ENCODE assay signal across 24 mouse cellular contexts in genomic region chr14:46277832-46278611, GRCm38 (mm10).
DNase-seq lines count a peak whose midpoint lies in the region; ATAC-seq and TF ChIP-seq lines count a peak whose summit lies in the region.
"Had no signal": no experiment of that assay in that cellular context is flagged by ENCODE, and none has a peak within 500 bp of the region (broad histone marks: within the 10 kb centered on the region; RNA-seq: fewer than 3 reads in every experiment).

No protein-coding gene starts in this region.

- no peak overlapping the region; the same call in 1 of the 2 replicates for H3K27ac ChIP-seq in liver, adult 2 months (replicated peaks; ENCODE audit: insufficient read depth, low read depth, low read length)
- no peak overlapping the region for H3K27ac ChIP-seq in liver, embryonic 11.5 days (ENCODE audit: low read depth, low read length)
- H3K27ac ChIP-seq in intestine, embryonic 15.5 days = no peak overlapping the region
- H3K27ac ChIP-seq in kidney, adult 2 months (ENCODE audit: insufficient read depth, low read depth, low read length) = peak overlapping the region; percentile 96
- H3K27ac ChIP-seq: embryonic facial prominence, embryonic 15.5 days; hindbrain, embryonic 10.5 days; liver, embryonic 15.5 days; macrophage; midbrain, embryonic 10.5 days; stomach, postnatal 0 days had no signal

- peak; percentile 81 for DNase-seq in liver, adult 2 months (ENCODE audit: extremely low read depth, low read depth, low spot score)
- DNase-seq in liver, embryonic 11.5 days (ENCODE audit: low spot score) = no peak
- DNase-seq in kidney, adult 2 months = peak; percentile 93
- DNase-seq in kidney, postnatal 14 days = peak; percentile 62
- DNase-seq in cerebellum, adult 11 months = no peak
- DNase-seq in right cerebral cortex, adult 2 months (ENCODE audit: low spot score in 2 of 2) = no peak
- DNase-seq: adrenal gland, postnatal 25 days; B cell, adult 2 months; cerebellum, adult 9-10 months; gastrocnemius, postnatal 10 days; heart, postnatal 10 days; layer of hippocampus, adult 9-11 months; right cerebral cortex, adult 18-20 months had no signal

- no peaks in the 10 kb centered on the region for H3K36me3 ChIP-seq in liver, adult 2 months (ENCODE audit: control insufficient read depth, insufficient read depth, low read length)
- H3K36me3 ChIP-seq in liver, embryonic 11.5 days (ENCODE audit: control insufficient read depth, insufficient read depth, low read length) = no peaks in the 10 kb centered on the region
- H3K36me3 ChIP-seq in intestine, embryonic 15.5 days = no peaks in the 10 kb centered on the region
- H3K36me3 ChIP-seq in kidney, adult 2 months (ENCODE audit: control insufficient read depth, insufficient read depth, low read length) = no peaks in the 10 kb centered on the region
- H3K36me3 ChIP-seq: embryonic facial prominence, embryonic 15.5 days; heart, embryonic 12.5 days; hindbrain, embryonic 10.5 days; liver, embryonic 15.5 days; midbrain, embryonic 10.5 days had no signal

- H3K9me3 ChIP-seq in liver, embryonic 11.5 days (ENCODE audit: control insufficient read depth, low read length) = no peaks in the 10 kb centered on the region
- H3K9me3 ChIP-seq in intestine, embryonic 15.5 days = no peaks in the 10 kb centered on the region
- H3K9me3 ChIP-seq: embryonic facial prominence, embryonic 15.5 days; heart, embryonic 12.5 days; hindbrain, embryonic 10.5 days; liver, embryonic 15.5 days; midbrain, embryonic 10.5 days had no signal

- no peak for ATAC-seq in liver, embryonic 11.5 days (replicated peaks; ENCODE audit: low FRiP score)
- ATAC-seq in intestine, embryonic 15.5 days = peak; percentile 95
- no peak for ATAC-seq in CD4-positive, CD25-positive, alpha-beta regulatory T cell, adult 4 months
- ATAC-seq: forebrain, embryonic 16.5 days; hindbrain, embryonic 16.5 days had no signal

- H3K4me2 ChIP-seq in liver, embryonic 11.5 days = no peak overlapping the region
- no peak overlapping the region for H3K4me2 ChIP-seq in intestine, embryonic 15.5 days (replicated peaks)
- H3K4me2 ChIP-seq: embryonic facial prominence, embryonic 15.5 days; heart, embryonic 12.5 days; liver, embryonic 15.5 days had no signal

- H3K79me2 ChIP-seq in liver, adult 2 months (ENCODE audit: control insufficient read depth, insufficient read depth, low read length) = no peaks in the 10 kb centered on the region

- no peaks in the 10 kb centered on the region for H3K27me3 ChIP-seq in liver, adult 2 months (ENCODE audit: control insufficient read depth, insufficient read depth, low read length)
- H3K27me3 ChIP-seq in liver, embryonic 11.5 days (replicated peaks; ENCODE audit: control insufficient read depth, insufficient read depth, low read length) = no peaks in the 10 kb centered on the region
- no peaks in the 10 kb centered on the region for H3K27me3 ChIP-seq in intestine, embryonic 15.5 days (replicated peaks)
- H3K27me3 ChIP-seq in kidney, adult 2 months (replicated peaks; ENCODE audit: control insufficient read depth, insufficient read depth, low read length) = no peaks in the 10 kb centered on the region; the same call in 1 of the 2 replicates
- H3K27me3 ChIP-seq: embryonic facial prominence, embryonic 15.5 days; heart, embryonic 12.5 days; liver, embryonic 15.5 days had no signal

- no peak overlapping the region for H3K9ac ChIP-seq in liver, adult 2 months (ENCODE audit: low read depth, low read length)
- H3K9ac ChIP-seq in liver, embryonic 11.5 days (ENCODE audit: low read depth, low read length) = no peak overlapping the region
- H3K9ac ChIP-seq in intestine, embryonic 15.5 days = no peak overlapping the region
- H3K9ac ChIP-seq: embryonic facial prominence, embryonic 15.5 days; heart, embryonic 12.5 days; liver, embryonic 15.5 days had no signal

- peaks cover 9% of the 10 kb centered on the region for H3K4me1 ChIP-seq in liver, adult 2 months (ENCODE audit: control insufficient read depth, insufficient read depth, low read length)
- H3K4me1 ChIP-seq in liver, embryonic 11.5 days (replicated peaks; ENCODE audit: control insufficient read depth, insufficient read depth, low read length) = no peaks in the 10 kb centered on the region
- no peaks in the 10 kb centered on the region for H3K4me1 ChIP-seq in intestine, embryonic 15.5 days (replicated peaks)
- H3K4me1 ChIP-seq in kidney, adult 2 months (ENCODE audit: control insufficient read depth, insufficient read depth, low read length) = peaks cover 16% of the 10 kb centered on the region
- H3K4me1 ChIP-seq: embryonic facial prominence, embryonic 15.5 days; heart, embryonic 12.5 days; hindbrain, embryonic 10.5 days; liver, embryonic 15.5 days; midbrain, embryonic 10.5 days had no signal

- no peak for TF ChIP-seq POLR2A in liver, adult 2 months (IDR thresholded peaks at IDR 0.05; ENCODE audit: extremely low read depth, insufficient read depth, low read length)
- TF ChIP-seq POLR2A in kidney, adult 2 months (IDR thresholded peaks at IDR 0.05; ENCODE audit: low read depth, low read length) = no peak

- no peak for TF ChIP-seq CTCF in liver, adult 2 months (IDR thresholded peaks at IDR 0.05; ENCODE audit: low read depth, low read length)
- TF ChIP-seq CTCF in kidney, adult 2 months (conservative IDR thresholded peaks at IDR 0.05; ENCODE audit: insufficient read depth, insufficient read length, low read depth, low read length) = no peak

- WGBS in liver, adult 2 months = 61% methylated on average over 9 of the region's 9 CpGs
- 83% methylated on average over 9 of the region's 9 CpGs for WGBS in liver, embryonic 11.5 days
- WGBS in intestine, embryonic 15.5 days = 83% methylated on average over 9 of the region's 9 CpGs
- WGBS in kidney, adult 2 months = 68% methylated on average over 9 of the region's 9 CpGs

- H3K4me3 ChIP-seq in liver, adult 2 months (ENCODE audit: insufficient read depth, low read depth, low read length) = no peak overlapping the region
- H3K4me3 ChIP-seq in liver, embryonic 11.5 days (ENCODE audit: low read depth, low read length) = no peak overlapping the region
- no peak overlapping the region for H3K4me3 ChIP-seq in intestine, embryonic 15.5 days (replicated peaks)
- no peak overlapping the region for H3K4me3 ChIP-seq in kidney, adult 2 months (ENCODE audit: insufficient read depth, low read depth, low read length)
- H3K4me3 ChIP-seq: embryonic facial prominence, embryonic 15.5 days; heart, embryonic 12.5 days; hindbrain, embryonic 10.5 days; liver, embryonic 15.5 days; midbrain, embryonic 10.5 days had no signal

Comparison
In these comparisons a context has a peak if more than half of its experiments do, and no peak if none do; other contexts are left out.
1. DNase-seq: peak in liver, adult 2 months (single experiment), kidney, adult 2 months (single experiment) and kidney, postnatal 14 days (single experiment); none in liver, embryonic 11.5 days (single experiment), cerebellum, adult 11 months (single experiment) and right cerebral cortex, adult 2 months (0 of 2).